Mouse (Mus musculus) hindbrain, embryonic 12.5 days (tissue): ENCODE measurements at regions not wholly inside any gene's neighbourhood (a gene's known extent, or its start where the extent isn't known, plus 50 kb on each side); places are given as distances from the start of the nearest gene placed in this dataset.

ENCODE experiments used
- ATAC-seq: fragments of 200-750 bp; cut with Nextera tagmentation; 2 replicates; pipeline ENCODE4 v1.8.0; 2017; ENCODE audit warnings: moderate TSS enrichment; ENCODE audit not compliant: low FRiP score
- H3K27ac ChIP-seq: fragments of 300-500 bp; sonication (generic); 2 replicates; pipeline ENCODE4 v1.5.1; 2016; ENCODE audit warnings: mild to moderate bottlenecking
- H3K27me3 ChIP-seq: fragments of 300-500 bp; sonication (generic); 2 replicates; pipeline ENCODE4 v1.6.1; 2016; ENCODE audit warnings: mild to moderate bottlenecking
- H3K36me3 ChIP-seq: fragments of 300-500 bp; sonication (generic); 2 replicates; pipeline ENCODE4 v1.6.1; 2016; ENCODE audit warnings: mild to moderate bottlenecking
- H3K4me1 ChIP-seq: fragments of 300-500 bp; sonication (generic); 2 replicates; pipeline ENCODE4 v1.6.1; 2016
- H3K4me2 ChIP-seq: fragments of 300-500 bp; sonication (generic); replicated peaks from 2 replicates; pipeline ENCODE4 v1.6.1; 2016; ENCODE audit warnings: mild to moderate bottlenecking
- H3K4me3 ChIP-seq: fragments of 300-500 bp; sonication (generic); 2 replicates; pipeline ENCODE4 v1.5.1; 2016; ENCODE audit warnings: mild to moderate bottlenecking
- H3K9ac ChIP-seq: fragments of 300-500 bp; sonication (generic); 2 replicates; pipeline ENCODE4 v1.6.1; 2016; ENCODE audit warnings: mild to moderate bottlenecking, moderate library complexity
- H3K9me3 ChIP-seq: fragments of 300-500 bp; sonication (generic); replicated peaks from 2 replicates; pipeline ENCODE4 v1.6.1; 2016; ENCODE audit warnings: mild to moderate bottlenecking
- WGBS: fragments of 180-500 bp; shearing (Covaris S2); methylation state at CpG from one replicate; pipeline ENCODE4 v1.1.7; 2016; 5-methylcytosine and 5-hydroxymethylcytosine counted together

DNA sequence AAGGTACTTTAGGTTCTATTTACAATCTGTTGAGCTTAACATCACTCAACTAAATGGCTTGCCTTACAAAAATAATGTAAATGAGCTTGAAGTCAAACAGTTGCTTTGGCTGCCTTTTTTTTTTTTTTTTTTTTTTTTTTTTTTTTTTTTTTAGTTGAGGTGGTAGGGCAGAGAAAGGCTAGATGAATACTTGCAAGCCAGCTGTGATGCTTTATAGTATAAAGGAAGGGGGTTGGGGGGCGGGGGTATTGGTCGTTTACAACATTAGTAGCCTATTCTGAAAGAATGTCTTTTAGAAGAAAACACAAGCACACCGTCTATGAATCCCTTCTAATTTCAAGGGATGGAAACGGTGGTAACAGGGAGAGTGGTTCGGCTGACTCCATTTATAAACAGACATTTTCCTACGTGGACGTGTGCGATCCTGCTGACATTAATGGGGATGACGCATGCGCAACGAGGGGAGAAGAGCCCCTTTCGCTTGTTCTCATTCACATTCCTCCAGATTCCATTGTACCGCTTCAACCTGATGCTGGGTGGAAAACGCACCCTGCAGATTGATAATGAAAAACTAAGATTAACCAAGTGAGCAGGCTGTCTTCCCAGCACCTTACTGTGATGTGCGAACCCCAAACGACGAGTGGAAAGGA, 2779.2 kb upstream of the Gm7489 start:
- Histone ChIP-seq H3K9me3 (no peaks in the 10 kb centered on the region), H3K27ac (no peak overlapping the region), H3K4me3 (no peak overlapping the region), H3K9ac (no peak overlapping the region), H3K36me3 (no peaks in the 10 kb centered on the region), H3K4me1 (peaks cover 7% of the 10 kb centered on the region), H3K27me3 (no peaks in the 10 kb centered on the region), H3K4me2 (0 out of 2 replicates have a peak overlapping the region, but pooled peaks have one; percentile 13)
- 60% methylated on average over 17 of the region's 17 CpGs for WGBS
- peak; percentile 64 for ATAC-seq

DNA sequence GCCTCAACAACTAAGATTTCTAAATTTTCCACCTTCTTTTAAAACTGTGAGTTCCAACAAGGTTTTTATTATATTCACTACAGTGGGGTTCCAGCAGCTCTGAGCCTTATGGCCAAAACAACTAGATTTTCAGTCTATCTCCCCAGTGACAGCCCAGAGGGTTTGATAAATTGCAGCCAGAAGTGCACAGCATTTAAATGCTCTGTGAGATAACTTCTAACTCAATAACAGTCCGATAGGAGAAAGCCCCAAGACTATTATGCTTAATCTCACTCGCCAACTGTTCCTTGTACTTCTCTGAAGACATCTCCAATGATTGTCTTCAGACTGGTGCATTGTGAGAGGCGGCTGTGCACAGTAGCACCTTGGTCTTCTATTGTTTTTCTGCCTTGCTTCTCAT, 2774.5 kb upstream of the Gm7489 start:
- no peaks in the 10 kb centered on the region for H3K4me1 ChIP-seq
- no peak overlapping the region for H3K27ac ChIP-seq
- no peak overlapping the region for H3K9ac ChIP-seq
- no peak overlapping the region for H3K4me3 ChIP-seq
- no peaks in the 10 kb centered on the region for H3K9me3 ChIP-seq
- no peak overlapping the region for H3K4me2 ChIP-seq
- ATAC-seq: no peak
- no peaks in the 10 kb centered on the region for H3K27me3 ChIP-seq
- 74% methylated on average over 3 of the region's 3 CpGs for WGBS
- no peaks in the 10 kb centered on the region for H3K36me3 ChIP-seq

DNA sequence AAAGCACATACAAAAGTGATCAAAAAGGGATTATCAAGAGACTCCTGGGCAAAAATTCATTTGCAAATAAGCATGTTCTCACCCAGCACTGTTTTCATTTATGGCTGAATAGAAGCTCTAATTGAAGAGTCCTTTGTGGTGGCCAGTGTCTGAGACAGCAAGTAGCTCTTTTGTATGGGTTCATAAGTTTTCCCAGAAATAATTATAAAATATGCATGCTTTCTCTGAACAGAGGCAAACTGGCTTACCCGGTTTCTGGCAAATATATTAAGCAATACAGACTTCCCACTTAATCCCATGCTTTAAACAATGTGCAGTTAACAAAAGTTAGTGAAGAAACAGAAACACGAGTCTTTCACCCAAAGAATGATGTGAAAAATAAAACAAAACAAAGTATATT, 2758.8 kb upstream of the Gm7489 start:
- H3K9me3 ChIP-seq: no peaks in the 10 kb centered on the region
- H3K4me1 ChIP-seq: no peaks in the 10 kb centered on the region
- no peaks in the 10 kb centered on the region for H3K27me3 ChIP-seq
- 82% methylated on average over 2 of the region's 2 CpGs for WGBS
- H3K4me2 ChIP-seq: no peak overlapping the region
- H3K9ac ChIP-seq: no peak overlapping the region
- H3K4me3 ChIP-seq: no peak overlapping the region
- H3K36me3 ChIP-seq: no peaks in the 10 kb centered on the region
- ATAC-seq: no peak
- H3K27ac ChIP-seq: no peak overlapping the region

DNA sequence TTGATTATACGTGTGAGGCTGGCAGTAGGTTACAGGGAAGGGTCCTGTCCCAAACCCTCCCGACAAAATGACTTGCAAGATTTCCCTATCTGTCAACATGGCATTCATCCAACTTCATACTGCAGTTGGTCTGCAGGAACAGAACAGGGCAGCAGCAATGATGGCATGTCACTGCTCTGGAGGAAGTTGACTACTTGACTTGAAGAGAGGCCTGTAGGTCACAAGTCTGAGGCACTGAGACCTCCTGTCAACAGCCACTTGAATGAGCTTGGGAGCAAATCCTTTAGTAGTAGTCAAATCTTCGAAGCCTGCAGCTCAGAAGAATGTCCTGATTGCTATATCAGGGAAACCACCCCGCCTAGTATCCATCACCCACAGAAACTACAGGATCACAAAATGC, 2753.7 kb upstream of the Gm7489 start:
- 86% methylated on average over 4 of the region's 4 CpGs for WGBS
- Histone ChIP-seq H3K4me1 (no peaks in the 10 kb centered on the region), H3K4me3 (no peak overlapping the region), H3K9me3 (no peaks in the 10 kb centered on the region), H3K27me3 (no peaks in the 10 kb centered on the region), H3K27ac (no peak overlapping the region), H3K9ac (no peak overlapping the region), H3K36me3 (no peaks in the 10 kb centered on the region), H3K4me2 (no peak overlapping the region)
- no peak for ATAC-seq

DNA sequence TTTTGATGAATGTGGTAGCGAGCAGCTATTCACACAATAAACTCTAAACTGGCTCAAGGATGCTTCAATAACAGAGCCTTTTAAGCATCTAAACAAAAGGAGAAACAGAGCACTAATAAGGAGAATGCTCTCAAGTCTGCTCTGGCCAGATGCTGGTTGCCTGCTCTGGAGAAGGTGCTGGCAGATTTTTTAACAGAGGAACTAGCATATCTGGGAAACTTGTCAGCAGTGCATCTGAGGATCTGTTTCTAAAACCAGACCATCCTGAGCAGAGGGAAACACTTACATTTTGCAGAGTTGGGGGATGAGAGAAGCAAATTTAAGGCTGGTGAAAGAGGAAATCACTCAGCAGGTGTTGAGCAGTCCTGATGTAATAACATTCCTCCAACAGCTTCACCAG, 2748.6 kb upstream of the Gm7489 start:
- no peaks in the 10 kb centered on the region for H3K27me3 ChIP-seq
- no peaks in the 10 kb centered on the region for H3K9me3 ChIP-seq
- no peak for ATAC-seq
- no peak overlapping the region for H3K27ac ChIP-seq
- no peak overlapping the region for H3K9ac ChIP-seq
- no peaks in the 10 kb centered on the region for H3K4me1 ChIP-seq
- H3K36me3 ChIP-seq: no peaks in the 10 kb centered on the region
- H3K4me2 ChIP-seq: no peak overlapping the region
- H3K4me3 ChIP-seq: no peak overlapping the region
- WGBS: 65% methylated on average over 1 of the region's 1 CpGs

DNA sequence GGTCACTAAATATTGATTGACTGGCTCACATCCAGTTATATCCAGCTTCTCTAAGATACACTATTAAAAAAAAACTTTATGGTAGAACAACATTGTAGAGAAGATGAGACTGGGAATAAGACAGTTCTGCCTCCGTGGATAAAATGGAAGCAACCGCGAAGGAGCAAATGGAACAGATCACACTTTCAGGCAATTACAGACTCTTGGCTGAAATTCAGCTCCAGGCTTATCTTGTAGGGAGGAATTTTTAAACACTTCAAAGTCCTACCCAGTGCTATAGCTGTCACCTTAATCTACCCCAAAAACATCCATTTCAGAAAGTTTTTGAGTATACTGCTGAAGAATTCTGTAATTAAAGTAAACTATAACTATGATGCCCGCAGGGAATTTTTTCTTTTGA, 2745.2 kb upstream of the Gm7489 start:
- Histone ChIP-seq H3K4me2 (no peak overlapping the region), H3K27ac (no peak overlapping the region), H3K36me3 (no peaks in the 10 kb centered on the region), H3K9me3 (no peaks in the 10 kb centered on the region), H3K27me3 (no peaks in the 10 kb centered on the region), H3K9ac (no peak overlapping the region), H3K4me3 (no peak overlapping the region), H3K4me1 (no peaks in the 10 kb centered on the region)
- 80% methylated on average over 4 of the region's 4 CpGs for WGBS
- ATAC-seq: no peak

DNA sequence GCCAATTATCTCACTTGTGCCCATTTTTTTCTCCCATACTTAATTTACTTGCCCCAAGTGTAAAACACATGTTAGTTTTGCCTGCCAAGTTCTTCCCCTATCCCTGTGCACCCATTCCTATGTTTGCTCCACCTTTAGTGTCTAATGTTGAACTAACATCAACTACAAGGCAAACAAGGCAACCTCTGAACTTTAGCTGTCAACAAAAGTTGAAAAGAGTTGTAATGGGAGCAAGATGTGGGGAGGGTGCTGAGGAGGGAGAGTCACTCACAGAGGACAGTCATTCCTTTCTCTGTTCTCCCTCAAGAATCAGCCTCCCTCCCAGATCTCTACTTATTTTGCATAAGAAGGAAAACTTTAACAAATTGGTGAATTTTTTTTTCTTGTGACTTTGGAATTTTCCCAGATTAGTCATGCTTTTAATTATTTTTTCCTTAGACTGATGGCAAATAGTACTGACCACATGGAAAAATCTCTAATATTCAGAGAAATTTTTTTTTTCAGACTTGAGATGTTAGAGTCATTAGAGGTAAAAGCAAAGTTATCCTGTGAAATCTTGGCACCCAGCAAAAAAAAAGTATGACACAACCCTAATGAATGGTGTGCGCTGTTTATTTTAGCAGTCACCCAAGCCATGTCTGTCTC, 2710.6 kb upstream of the Gm7489 start:
- WGBS: 92% methylated on average over 1 of the region's 1 CpGs
- no peak for ATAC-seq
- Histone ChIP-seq H3K4me2 (no peak overlapping the region), H3K9ac (no peak overlapping the region), H3K9me3 (no peaks in the 10 kb centered on the region), H3K36me3 (no peaks in the 10 kb centered on the region), H3K27me3 (no peaks in the 10 kb centered on the region), H3K27ac (no peak overlapping the region), H3K4me1 (no peaks in the 10 kb centered on the region), H3K4me3 (no peak overlapping the region)

DNA sequence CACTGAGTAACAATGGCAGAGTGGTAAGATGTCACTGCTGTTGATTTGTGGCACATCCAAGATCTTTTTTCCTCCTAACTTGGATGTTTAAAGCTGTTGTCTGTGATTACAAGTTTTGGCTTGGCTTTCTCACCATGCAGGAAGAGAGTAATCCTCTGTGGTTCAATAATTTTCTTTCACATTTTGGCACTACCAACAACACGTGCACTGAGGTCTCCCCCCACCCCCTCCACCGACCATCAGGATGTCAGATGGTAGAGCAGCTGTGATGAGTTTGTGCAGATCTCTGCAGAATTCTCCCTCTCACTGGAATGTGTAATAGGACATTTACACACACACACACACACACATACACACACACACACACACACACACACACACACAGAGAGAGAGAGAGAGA, 2708.2 kb upstream of the Gm7489 start:
- Histone ChIP-seq H3K9ac (no peak overlapping the region), H3K4me1 (no peaks in the 10 kb centered on the region), H3K36me3 (no peaks in the 10 kb centered on the region), H3K9me3 (no peaks in the 10 kb centered on the region), H3K27me3 (no peaks in the 10 kb centered on the region), H3K4me3 (no peak overlapping the region), H3K27ac (no peak overlapping the region), H3K4me2 (no peak overlapping the region)
- no peak for ATAC-seq
- 63% methylated on average over 2 of the region's 2 CpGs for WGBS

DNA sequence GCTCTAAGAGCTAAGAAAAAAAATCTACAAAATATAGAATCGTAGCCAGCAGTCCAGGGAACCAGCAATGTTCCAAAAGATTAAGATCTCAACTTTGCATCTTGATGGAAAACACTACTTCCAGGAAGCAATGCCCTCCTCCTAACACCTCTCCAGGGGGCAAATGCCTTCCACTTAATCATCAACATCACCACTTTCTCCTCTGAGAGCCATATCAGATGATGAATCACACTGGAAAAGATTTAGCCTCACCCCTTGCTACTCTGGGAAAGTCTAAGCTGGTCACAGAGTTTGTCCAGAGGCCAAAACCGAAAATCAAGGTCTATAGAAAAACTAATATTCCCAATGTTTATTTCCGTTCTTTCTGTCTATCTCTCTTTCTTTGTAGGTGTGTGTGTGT, 2695.6 kb upstream of the Gm7489 start:
- no peak overlapping the region for H3K9ac ChIP-seq
- H3K9me3 ChIP-seq: no peaks in the 10 kb centered on the region
- no peaks in the 10 kb centered on the region for H3K36me3 ChIP-seq
- ATAC-seq: no peak
- H3K27me3 ChIP-seq: no peaks in the 10 kb centered on the region
- H3K27ac ChIP-seq: no peak overlapping the region
- 91% methylated on average over 3 of the region's 3 CpGs for WGBS
- no peak overlapping the region for H3K4me3 ChIP-seq
- no peak overlapping the region for H3K4me2 ChIP-seq
- H3K4me1 ChIP-seq: no peaks in the 10 kb centered on the region

DNA sequence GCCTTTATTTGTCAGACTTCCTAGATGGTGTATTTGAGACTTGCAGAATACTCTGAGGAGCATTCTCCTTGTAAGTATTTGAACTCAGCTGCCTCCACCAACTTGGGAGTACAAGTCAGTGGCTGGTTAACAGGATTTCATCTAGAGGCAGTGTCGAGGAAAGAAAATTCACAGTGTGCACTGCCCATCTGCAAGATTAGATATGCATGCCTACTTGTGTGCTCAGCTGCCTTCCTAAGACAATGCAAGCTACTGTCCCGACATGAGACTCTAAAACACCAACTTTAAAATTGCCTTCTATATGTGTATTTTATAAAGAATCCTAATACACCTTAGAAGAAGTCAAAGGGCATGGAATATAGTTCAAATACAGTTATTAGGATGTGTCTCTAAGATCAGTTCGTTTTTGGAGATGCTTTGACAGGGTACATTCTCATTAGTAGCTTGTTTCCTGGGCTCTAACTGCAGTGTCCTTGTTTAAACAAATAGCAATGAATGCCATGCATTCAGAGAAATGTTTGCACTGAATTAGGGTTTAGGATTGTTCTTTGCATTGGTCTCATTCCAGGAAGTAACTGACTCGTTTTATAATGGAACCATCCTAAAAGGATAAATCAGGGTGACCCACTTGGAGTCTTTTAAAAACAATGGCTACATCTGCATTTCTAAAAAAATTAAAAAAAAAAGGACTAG, 2687.1 kb upstream of the Gm7489 start:
- Histone ChIP-seq H3K4me1 (no peaks in the 10 kb centered on the region), H3K27ac (no peak overlapping the region), H3K4me2 (no peak overlapping the region), H3K9ac (no peak overlapping the region), H3K36me3 (no peaks in the 10 kb centered on the region), H3K9me3 (no peaks in the 10 kb centered on the region), H3K4me3 (no peak overlapping the region), H3K27me3 (no peaks in the 10 kb centered on the region)
- no peak for ATAC-seq
- 48% methylated on average over 4 of the region's 4 CpGs for WGBS

DNA sequence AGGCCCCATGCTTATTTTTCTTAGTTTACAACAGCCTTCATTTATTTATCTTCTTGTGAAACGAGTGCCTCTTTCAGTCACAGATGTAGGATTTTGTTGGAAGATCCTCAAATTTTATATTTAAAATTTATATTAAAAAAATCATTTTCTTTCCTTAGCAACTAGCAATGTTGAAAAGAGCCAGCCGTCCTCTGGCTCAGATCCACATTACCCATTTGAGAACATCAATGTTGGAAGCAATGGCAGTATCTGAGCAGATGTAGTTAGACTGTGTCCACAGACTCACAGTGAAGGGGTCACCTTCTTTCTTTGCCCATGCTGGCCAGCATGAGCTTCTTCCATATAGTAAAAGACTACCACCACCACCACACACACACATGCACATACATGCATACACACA, 2681.4 kb upstream of the Gm7489 start:
- Histone ChIP-seq H3K27me3 (no peaks in the 10 kb centered on the region), H3K36me3 (no peaks in the 10 kb centered on the region), H3K4me1 (no peaks in the 10 kb centered on the region), H3K9me3 (no peaks in the 10 kb centered on the region), H3K9ac (no peak overlapping the region), H3K4me3 (no peak overlapping the region), H3K27ac (no peak overlapping the region), H3K4me2 (no peak overlapping the region)
- ATAC-seq: no peak
- 93% methylated on average over 2 of the region's 2 CpGs for WGBS

DNA sequence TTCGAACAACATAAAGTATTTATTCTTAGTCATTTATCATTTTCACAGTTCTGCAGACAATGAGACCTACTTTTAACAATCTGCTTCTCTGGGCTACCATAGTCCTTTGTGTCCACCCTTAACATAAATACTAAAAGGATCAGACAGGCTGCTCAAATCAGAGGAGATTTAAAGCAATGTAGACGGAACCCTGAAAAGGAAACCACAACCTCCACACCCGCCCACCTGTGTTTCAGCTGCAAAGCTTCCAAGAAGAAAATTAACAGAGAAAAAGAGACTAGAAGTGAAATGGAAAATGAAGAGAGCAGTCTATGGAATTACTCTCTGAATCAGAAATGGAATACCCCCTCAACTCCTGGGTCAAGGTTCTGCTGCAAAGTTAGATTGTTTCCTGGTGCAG, 2678.7 kb upstream of the Gm7489 start:
- no peaks in the 10 kb centered on the region for H3K36me3 ChIP-seq
- no peak overlapping the region for H3K27ac ChIP-seq
- H3K9ac ChIP-seq: no peak overlapping the region
- H3K4me2 ChIP-seq: no peak overlapping the region
- no peaks in the 10 kb centered on the region for H3K4me1 ChIP-seq
- H3K4me3 ChIP-seq: no peak overlapping the region
- 54% methylated on average over 3 of the region's 3 CpGs for WGBS
- no peak for ATAC-seq
- no peaks in the 10 kb centered on the region for H3K27me3 ChIP-seq
- no peaks in the 10 kb centered on the region for H3K9me3 ChIP-seq

DNA sequence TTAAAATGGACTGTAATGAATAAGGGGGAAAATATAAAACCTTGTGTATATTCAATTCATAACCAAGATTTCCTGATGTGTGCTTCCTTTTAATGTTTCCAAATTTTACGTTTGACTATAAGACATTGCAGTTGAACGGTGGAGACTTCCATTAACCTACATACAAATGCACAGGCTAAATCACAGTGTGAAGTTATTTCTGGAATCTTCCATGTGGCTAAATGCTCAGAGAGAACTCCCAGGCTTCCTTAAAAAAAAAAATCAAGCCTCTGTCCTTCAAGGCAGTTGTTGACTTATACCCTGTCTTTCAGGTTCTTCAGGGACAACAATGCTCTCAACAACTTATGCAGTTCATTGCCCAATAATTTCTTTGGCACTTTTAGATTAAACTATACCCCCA, 2677.9 kb upstream of the Gm7489 start:
- H3K36me3 ChIP-seq: no peaks in the 10 kb centered on the region
- no peak overlapping the region for H3K4me2 ChIP-seq
- no peak for ATAC-seq
- no peak overlapping the region for H3K4me3 ChIP-seq
- no peaks in the 10 kb centered on the region for H3K4me1 ChIP-seq
- H3K27me3 ChIP-seq: no peaks in the 10 kb centered on the region
- H3K9me3 ChIP-seq: no peaks in the 10 kb centered on the region
- no peak overlapping the region for H3K27ac ChIP-seq
- 85% methylated on average over 2 of the region's 2 CpGs for WGBS
- no peak overlapping the region for H3K9ac ChIP-seq
